Mouse (Mus musculus): Measurements from ENCODE around the gene Micall2.
A peak's percentile ranks its signal among the peaks of the same experiment; 100 is the strongest.

DNA sequence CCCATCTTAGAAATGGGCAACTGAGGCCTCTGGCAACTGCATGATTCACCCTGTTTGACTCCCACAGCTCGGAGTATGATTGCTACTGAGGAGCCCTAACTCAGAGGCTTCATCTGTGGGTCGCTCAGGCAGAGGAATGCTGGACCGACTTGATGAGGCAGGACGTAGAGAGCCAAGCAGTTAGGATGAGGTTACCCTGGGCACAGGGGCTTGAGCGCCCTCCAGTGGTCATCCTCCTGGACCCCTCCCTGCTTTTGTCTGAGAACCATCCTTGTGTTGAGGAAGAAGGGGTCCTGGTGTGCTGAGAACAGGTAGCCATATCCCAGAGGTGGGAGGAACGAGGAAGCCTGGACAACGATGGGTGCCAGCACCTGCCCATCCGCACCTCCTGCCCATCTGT lies 66.8 kb downstream of the Micall2 start:
- TF ChIP-seq CTCF (IDR thresholded peaks at IDR 0.05; ENCODE audit: low read depth, low read length) (peak; percentile 31; the same call in 1 of the 2 replicates), TAL1 (conservative IDR thresholded peaks at IDR 0.05; ENCODE audit: low read depth, low read length) (no peak), POLR2AphosphoS5 (IDR thresholded peaks at IDR 0.05; ENCODE audit: insufficient replicate concordance, low read depth, low read length) (no peak), GATA1 (IDR thresholded peaks at IDR 0.05; ENCODE audit: borderline replicate concordance, low read length) (no peak), GATA2 (IDR thresholded peaks at IDR 0.05; ENCODE audit: borderline replicate concordance, low read depth, low read length) (no peak)

Data from G1E (cell line).